Mouse (Mus musculus) urinary bladder, adult 2 months (tissue): Measurements from ENCODE around the gene Ddx43. TPM values are rescaled to one million over a fixed set of nuclear protein-coding genes. Genes with fewer than 3 reads are reported as not detected.
A peak's percentile ranks its signal among the peaks of the same experiment; 100 is the strongest.

ENCODE experiments used
- DNase-seq: peaks from one replicate; pipeline ENCODE4 v3.0.0; 2022; ENCODE audit warnings: low spot score
- polyA plus RNA-seq: library from polyadenylated mRNA; depleted of rRNA; stranded (reverse); fragments of >200 nt; gene quantifications from 2 replicates; pipeline ENCODE4 v1.2.3, GENCODE M21; 2012; rRNA removed

The Ddx43 gene
- polyA plus RNA-seq, 1 experiment: 0.77 TPM

DNA sequence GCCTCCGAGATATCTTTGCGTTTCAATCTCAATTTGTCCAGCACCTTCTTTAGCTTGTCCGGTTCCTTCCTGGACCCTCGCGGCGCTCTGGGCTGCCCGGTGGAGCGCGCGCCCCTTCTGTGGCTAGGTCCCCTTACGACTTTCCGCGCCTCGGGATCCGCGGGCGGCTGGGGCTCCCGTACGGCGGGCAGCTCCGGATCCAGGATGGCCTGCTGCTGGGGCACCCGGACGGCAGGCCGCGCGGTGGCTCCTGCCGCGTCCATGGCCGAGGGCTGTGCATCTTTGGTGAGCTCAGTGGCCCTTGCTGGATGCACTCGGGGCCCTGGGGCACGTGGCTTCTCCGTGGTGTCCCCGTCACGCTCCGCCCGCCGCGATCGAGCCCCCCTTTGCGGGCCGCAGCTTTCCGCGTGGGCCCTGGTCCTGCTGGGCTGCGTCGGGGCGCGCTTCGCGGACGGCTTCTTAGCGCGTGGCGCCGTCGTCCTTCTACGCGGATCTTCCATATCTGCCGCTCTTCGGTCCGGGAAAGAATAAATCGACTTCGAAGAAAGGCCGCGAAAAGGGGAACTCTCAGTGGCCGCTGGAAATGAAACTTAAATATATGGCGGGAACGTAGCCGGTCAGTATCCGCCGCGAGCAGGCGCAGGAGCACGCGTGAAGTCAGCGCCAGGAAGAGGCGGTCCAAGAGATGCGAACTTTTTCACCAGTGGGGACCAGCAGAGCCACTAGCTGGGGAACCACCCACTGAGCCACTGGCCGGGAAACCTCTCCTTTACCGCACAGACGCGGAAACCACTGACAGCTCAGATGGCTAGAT lies 47.2 kb downstream of the Ddx43 start, which contains the start of gene Cgas:
Cgas (minus strand) TSS at position 659 of the 814 bp plus-strand sequence.
- peak; percentile 29 for DNase-seq

DNA sequence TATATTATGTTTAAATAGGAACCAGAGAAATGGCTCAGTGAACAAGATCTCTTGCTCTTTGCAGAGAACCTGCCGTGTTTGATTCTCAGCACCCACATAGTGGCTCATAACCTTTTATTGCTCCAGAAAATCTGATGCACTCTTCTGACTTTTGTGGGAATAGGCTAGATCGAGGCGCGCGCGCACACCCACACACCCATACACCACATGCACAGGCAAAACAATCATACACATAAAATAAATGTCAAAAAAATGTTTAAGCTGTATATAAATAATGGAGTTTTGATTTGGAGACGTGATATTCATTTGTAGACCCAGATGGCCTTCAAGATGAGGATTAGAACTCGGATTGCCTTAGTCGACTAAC lies 52.0 kb downstream of the Ddx43 start:
- no peak for DNase-seq

DNA sequence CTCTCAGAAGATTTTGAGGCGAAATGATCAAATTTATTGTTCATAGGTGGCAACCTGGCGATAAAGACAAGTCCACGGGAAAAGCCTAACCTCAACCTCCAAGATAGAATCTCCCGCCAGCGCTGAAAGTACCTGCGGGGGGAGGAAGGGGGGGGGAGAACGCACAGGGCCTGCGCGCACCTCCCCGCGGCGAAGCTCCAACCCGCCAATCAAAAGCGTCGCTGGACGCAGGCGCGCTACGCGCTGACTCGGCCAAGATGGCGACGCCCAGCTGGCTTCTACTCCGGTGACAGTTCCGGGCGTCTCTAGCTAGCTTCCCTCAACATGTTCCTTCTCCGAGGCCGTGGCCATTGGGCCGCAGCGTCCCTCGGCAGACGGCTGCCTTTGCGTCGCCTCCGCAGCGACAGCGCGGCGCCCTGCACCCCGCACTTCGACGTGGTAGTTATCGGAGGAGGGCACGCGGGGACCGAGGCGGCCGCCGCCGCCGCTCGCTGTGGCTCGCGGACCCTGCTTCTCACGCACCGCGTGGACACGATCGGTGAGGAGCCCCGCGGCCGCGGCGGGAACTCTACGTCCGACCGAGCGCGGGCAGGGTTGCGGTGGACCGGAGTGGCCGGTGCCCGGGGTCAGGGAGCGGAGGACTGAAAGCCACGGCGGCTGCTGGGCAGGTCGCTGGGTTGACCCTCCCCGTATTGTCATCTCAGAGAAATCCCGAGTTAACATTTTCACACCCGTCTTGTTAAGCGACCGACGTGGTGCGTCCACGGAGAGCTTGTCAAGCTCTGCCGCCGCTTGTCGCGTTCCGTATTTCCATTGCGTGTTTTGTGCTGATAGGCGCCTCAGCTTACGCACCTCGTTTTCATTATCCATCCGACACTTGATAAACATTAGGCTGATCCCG lies 52.6 kb downstream of the Ddx43 start, which contains the start of the genes Mto1 and Gm17324:
Mto1 (plus strand) TSS at position 236 of the 901 bp plus-strand sequence.
Gm17324 (minus strand) TSS at position 814 of the 901 bp plus-strand sequence.
- peak; percentile 86 for DNase-seq

DNA sequence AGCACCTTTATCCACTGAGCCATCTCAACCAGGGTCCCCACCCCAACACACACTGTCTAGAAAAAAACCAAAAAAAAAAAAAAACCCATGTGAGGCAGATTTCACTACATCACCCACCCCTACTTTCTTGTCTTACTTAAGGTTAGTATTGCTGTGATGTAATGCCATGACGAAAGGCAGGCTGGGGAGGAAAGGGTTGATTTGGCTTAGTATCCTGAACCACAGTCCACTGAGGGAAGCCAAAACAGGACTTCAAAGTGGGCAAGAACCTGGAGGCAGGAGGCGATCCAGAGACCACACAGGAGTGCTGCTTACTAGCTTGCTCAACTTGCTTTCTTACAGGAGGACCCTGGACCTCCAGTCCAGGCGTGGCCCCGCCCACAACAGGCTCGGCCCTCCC lies 54.8 kb downstream of the Ddx43 start:
- no peak for DNase-seq

DNA sequence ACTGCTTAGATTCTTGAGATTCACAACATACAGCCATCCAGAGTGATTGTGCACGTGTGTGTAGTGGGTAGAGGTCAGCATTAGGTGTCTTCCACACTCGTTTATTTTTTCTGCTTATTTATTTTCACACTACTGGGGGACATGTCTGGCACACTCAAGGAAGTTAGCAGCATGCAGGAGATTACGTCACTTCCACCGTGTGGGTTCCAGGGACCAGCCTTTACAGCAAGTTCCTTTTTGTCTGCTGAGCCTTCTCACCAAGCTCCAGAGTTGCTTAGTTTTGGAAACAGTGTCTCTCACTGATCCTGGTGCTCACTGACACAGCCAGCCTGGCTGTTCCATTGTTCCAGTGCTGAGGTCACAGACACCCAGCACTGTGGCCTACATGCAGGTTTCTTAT lies 55.8 kb downstream of the Ddx43 start:
- no peak for DNase-seq

DNA sequence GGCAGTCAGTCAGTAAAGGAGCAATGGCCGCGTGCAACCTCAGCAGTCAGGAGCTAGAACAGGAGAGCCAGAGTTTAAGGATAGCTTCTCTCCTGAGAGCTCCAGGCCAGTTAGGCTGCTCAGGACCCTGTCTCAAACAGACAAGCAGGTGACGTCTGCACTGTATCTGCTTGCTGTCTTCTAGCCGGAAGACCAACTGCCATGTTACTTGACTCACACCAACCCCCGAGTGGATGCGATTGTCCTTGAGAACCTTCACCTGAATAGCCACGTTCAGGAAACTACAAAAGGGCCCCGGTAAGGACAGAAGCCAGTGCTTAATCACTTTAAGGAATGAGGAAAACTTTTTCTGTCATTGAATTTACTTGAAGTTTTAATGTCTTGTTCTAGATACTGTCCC lies 61.4 kb downstream of the Ddx43 start:
- no peak for DNase-seq

DNA sequence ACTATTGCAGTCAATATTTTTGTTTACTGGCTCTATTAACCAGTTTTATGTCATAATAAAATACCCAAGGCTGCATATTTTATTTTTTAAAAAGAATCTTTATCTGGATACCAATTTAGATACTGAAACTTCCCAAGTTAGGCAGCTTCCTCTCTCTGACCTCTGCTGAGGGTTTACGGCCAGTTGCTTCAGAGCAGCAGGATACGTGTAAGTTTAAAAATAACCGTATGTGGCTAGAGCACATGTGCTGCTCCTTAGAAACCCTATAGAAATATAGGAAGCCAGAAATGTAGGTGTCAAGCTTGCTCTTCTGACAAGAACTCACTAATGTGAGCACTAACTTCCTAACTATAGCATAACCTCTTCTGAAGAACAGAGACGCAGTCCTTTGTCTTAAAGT lies 67.8 kb downstream of the Ddx43 start:
- DNase-seq: no peak

DNA sequence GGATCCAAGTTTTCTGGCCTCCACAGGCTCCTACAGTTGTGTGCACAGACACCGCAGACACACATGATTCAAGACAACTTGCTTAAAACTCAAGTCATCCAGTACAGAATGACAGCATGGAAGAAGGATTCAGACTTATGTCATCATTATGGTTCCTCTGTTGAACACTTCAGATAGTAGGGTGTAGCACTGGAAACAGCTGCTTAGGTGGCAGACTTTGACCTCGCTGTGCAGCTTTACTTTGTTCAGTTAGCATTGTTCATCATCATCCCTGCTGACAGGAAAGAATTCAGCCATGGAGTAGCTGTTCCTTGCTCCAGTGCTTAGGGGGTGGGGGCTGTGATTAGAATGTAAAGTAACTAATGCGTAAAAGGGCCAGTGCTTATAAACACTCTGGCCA lies 70.1 kb downstream of the Ddx43 start:
- DNase-seq: no peak

Other genes starting within 250 kb of the Ddx43 start
- gene Gsta4, start 213.0 kb upstream of the Ddx43 start, polyA plus RNA-seq: 1,883 and 2,290 TPM in 2 replicates
- gene Gsta1, start 165.1 kb upstream of the Ddx43 start, polyA plus RNA-seq: 6.8 and 7.6 TPM in 2 replicates
- gene Gm3776, start 138.6 kb upstream of the Ddx43 start, polyA plus RNA-seq: 4.0 and 4.5 TPM in 2 replicates
- gene Gm10639, start 105.9 kb upstream of the Ddx43 start, polyA plus RNA-seq: 0.28 and 0.44 TPM in 2 replicates
- not detected in 2 replicates for gene Omt2a, start 81.0 kb upstream of the Ddx43 start, polyA plus RNA-seq
- gene Omt2b, start 68.2 kb upstream of the Ddx43 start, polyA plus RNA-seq: not detected in 2 replicates
- gene Gsta2, start 40.0 kb upstream of the Ddx43 start, polyA plus RNA-seq: 27.0 and 28.7 TPM in 2 replicates
- gene Dppa5a, start 27.6 kb upstream of the Ddx43 start, polyA plus RNA-seq: 8.1 and 9.0 TPM in 2 replicates
- 13.0 and 14.9 TPM in 2 replicates for gene Ooep, start 17.1 kb upstream of the Ddx43 start, polyA plus RNA-seq
- gene Cgas, start 47.5 kb downstream of the Ddx43 start, polyA plus RNA-seq: 1.1 and 1.7 TPM in 2 replicates
- 17.4 and 18.6 TPM in 2 replicates for gene Mto1, start 52.4 kb downstream of the Ddx43 start, polyA plus RNA-seq
- gene Gm17324, start 53.0 kb downstream of the Ddx43 start, polyA plus RNA-seq: 0.15 TPM in 1 of 2 replicates, not detected in the other
- 7,337 and 9,833 TPM in 2 replicates for gene Eef1a1, start 93.4 kb downstream of the Ddx43 start, polyA plus RNA-seq
- 11.7 and 12.7 TPM in 2 replicates for gene Slc17a5, start 192.3 kb downstream of the Ddx43 start, polyA plus RNA-seq
- gene Cd109, start 219.8 kb downstream of the Ddx43 start, polyA plus RNA-seq: 3.6 and 4.0 TPM in 2 replicates